Mouse (Mus musculus): ENCODE data around the gene Osbpl5.
"Not testable (repeated sequence)": the region's sequence is repeated elsewhere in the genome, so short reads cannot be mapped to it uniquely, and the experiment has no call there.

Gene Osbpl5

GRCm38 (mm10) chr7:143649769-143650346, 106.9 kb downstream of the Osbpl5 start:
- DNase-seq (ENCODE audit: extremely low spot score, low spot score): not testable (repeated sequence)

GRCm38 (mm10) chr7:143649034-143649768, 107.6 kb downstream of the Osbpl5 start, which contains the start of gene Tnfrsf22:
Tnfrsf22 (minus strand) TSS chr7:143649661.
- peak; percentile 80 for DNase-seq (ENCODE audit: extremely low spot score, low spot score)

GRCm38 (mm10) chr7:143643949-143644348, 112.8 kb downstream of the Osbpl5 start:
- DNase-seq (ENCODE audit: extremely low spot score, low spot score): not testable (repeated sequence)
